Mouse (Mus musculus): ENCODE measurements around the gene Mpv17l. TPM values are rescaled to one million over a fixed set of nuclear protein-coding genes. Genes with fewer than 3 reads are reported as not detected.

The Mpv17l gene
- total and polyA plus RNA-seq, 3 experiments = 1.1 to 1.6 (median 1.4) TPM

DNA sequence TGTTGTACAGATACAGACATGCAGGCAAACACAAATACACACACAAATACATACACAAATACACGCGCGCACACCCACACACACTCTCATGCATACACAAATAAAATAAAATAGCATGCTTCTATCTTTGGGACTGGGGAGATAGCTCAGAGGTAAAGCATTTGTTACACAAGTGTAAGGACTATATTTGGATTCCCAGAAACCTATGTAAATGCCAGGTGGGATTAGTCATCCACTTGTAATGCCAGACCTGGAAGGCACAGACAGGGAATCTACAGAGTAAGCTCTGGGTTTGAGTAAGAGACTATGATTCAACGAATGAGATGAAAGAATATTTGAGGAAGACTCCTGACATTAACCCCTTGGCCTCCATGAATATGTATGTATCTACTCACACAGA lies 27.5 kb upstream of the Mpv17l start:
- DNase-seq = no peak
- TF ChIP-seq POLR2A (IDR thresholded peaks at IDR 0.05; ENCODE audit: insufficient read depth, low read depth, low read length) (no peak), EP300 (IDR thresholded peaks at IDR 0.05; ENCODE audit: insufficient read depth, low read depth, low read length) (no peak), CTCF (IDR thresholded peaks at IDR 0.05) (no peak)
- Histone ChIP-seq H3K9ac (ENCODE audit: low read depth, low read length) (no peak overlapping the region), H3K27ac (no peak overlapping the region), H3K4me3 (no peak overlapping the region), H3K27me3 (ENCODE audit: control insufficient read depth, insufficient read depth, low read length) (no peaks in the 10 kb centered on the region), H3K79me2 (replicated peaks; ENCODE audit: control insufficient read depth, insufficient read depth, low read length) (no peaks in the 10 kb centered on the region), H3K4me1 (ENCODE audit: control insufficient read depth, insufficient read depth, low read length) (no peaks in the 10 kb centered on the region), H3K36me3 (ENCODE audit: control insufficient read depth, insufficient read depth, low read length) (peaks cover 11% of the 10 kb centered on the region)
- intact Hi-C loops (cut with DNase I) = no loop called here
- 61% methylated on average over 4 of the region's 4 CpGs for WGBS

DNA sequence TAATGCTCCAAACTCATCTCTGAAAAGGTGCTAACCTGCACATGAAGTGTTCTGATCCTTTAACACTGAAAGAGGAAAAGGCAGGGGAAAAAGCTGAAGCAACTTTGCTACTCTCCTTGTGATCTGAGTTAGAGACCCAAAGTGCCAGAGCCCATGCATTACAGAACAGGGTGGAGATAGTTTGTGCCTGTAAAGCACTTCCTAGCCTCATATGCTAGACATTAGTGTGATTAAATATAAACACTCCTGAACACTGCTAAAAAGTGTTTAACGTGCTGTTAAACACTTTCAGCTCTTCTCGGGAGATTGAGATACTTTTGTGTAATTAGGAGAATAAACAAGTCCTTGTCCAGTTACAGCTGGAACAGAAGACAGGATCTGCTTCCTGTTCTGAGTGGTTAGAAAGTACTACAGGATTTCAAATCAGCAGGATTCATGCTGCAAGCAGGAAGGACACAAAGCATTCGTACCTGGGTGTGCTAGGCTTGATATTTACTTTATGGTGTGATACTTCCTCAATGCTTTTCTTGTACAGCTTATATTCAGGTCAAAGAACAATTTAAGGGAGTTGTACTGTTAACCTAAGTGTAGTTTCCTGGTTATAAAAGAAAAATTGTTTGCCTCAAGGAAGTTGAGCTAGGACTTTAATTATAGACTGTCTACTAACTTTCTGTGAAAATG lies 19.7 kb upstream of the Mpv17l start:
- Histone ChIP-seq H3K4me1 (ENCODE audit: control insufficient read depth, insufficient read depth, low read length) (no peaks in the 10 kb centered on the region), H3K36me3 (ENCODE audit: control insufficient read depth, insufficient read depth, low read length) (peaks cover 3% of the 10 kb centered on the region; the same call in 1 of the 2 replicates), H3K27ac (no peak overlapping the region), H3K79me2 (replicated peaks; ENCODE audit: control insufficient read depth, insufficient read depth, low read length) (no peaks in the 10 kb centered on the region), H3K9ac (ENCODE audit: low read depth, low read length) (no peak overlapping the region), H3K4me3 (no peak overlapping the region), H3K27me3 (ENCODE audit: control insufficient read depth, insufficient read depth, low read length) (no peaks in the 10 kb centered on the region)
- intact Hi-C loops (cut with DNase I) = no loop called here
- no peak for DNase-seq
- no peak for TF ChIP-seq CTCF (IDR thresholded peaks at IDR 0.05)
- no peak for TF ChIP-seq POLR2A (IDR thresholded peaks at IDR 0.05; ENCODE audit: insufficient read depth, low read depth, low read length)
- no peak for TF ChIP-seq EP300 (IDR thresholded peaks at IDR 0.05; ENCODE audit: insufficient read depth, low read depth, low read length)
- 35% methylated on average over 3 of the region's 3 CpGs for WGBS

DNA sequence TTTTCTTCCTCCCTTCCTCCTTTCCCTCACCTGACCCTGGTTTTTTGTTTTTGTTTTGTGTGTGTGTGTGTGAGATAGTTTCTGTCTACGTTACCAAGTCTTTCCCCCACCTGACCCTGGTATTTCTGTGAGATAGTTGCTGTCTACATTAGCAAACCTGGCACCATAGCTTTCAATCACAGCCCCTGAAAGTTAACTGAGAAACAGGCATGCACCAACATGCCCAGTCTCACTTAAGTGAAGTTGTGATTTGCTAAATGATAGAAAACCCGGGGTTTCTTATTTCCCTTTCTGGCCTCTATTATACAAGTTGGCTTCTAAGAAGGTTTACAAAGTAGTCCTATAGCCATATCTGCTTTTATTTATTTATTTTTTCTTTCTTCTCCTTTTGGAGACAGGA lies 12.5 kb upstream of the Mpv17l start:
- no peak for DNase-seq
- H3K4me3 ChIP-seq = no peak overlapping the region
- no peaks in the 10 kb centered on the region for H3K27me3 ChIP-seq (ENCODE audit: control insufficient read depth, insufficient read depth, low read length)
- WGBS = 88% methylated on average over 2 of the region's 2 CpGs
- no peak for TF ChIP-seq POLR2A (IDR thresholded peaks at IDR 0.05; ENCODE audit: insufficient read depth, low read depth, low read length)
- peaks cover 4% of the 10 kb centered on the region; the same call in 1 of the 2 replicates for H3K79me2 ChIP-seq (replicated peaks; ENCODE audit: control insufficient read depth, insufficient read depth, low read length)
- H3K27ac ChIP-seq = no peak overlapping the region
- no peak overlapping the region for H3K9ac ChIP-seq (ENCODE audit: low read depth, low read length)
- H3K4me1 ChIP-seq (ENCODE audit: control insufficient read depth, insufficient read depth, low read length) = no peaks in the 10 kb centered on the region
- intact Hi-C loops (cut with DNase I) = no loop called here
- H3K36me3 ChIP-seq (ENCODE audit: control insufficient read depth, insufficient read depth, low read length) = no peaks in the 10 kb centered on the region

DNA sequence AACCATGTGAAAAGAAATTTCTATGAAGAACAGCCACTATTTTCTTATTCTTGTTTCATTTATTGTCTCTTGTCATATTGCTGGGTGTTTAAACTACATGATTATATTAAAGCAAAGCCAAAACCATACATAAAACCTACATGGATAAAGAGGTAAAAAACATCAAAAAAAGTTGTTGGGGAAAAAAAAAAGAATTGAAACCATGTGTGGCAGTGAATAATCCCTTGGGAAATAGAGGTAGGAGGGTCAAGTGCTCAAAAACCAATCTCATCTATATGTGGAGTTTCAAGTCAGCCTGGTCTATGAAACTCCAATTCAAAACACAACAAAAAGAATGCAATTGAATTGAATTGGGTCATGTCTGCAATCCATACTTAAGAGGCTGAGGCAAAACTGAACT lies 10.1 kb upstream of the Mpv17l start:
- Histone ChIP-seq H3K9ac (ENCODE audit: low read depth, low read length) (no peak overlapping the region), H3K79me2 (replicated peaks; ENCODE audit: control insufficient read depth, insufficient read depth, low read length) (peaks cover 8% of the 10 kb centered on the region; the same call in 1 of the 2 replicates), H3K4me3 (no peak overlapping the region), H3K27ac (no peak overlapping the region), H3K27me3 (ENCODE audit: control insufficient read depth, insufficient read depth, low read length) (no peaks in the 10 kb centered on the region), H3K36me3 (ENCODE audit: control insufficient read depth, insufficient read depth, low read length) (no peaks in the 10 kb centered on the region), H3K4me1 (ENCODE audit: control insufficient read depth, insufficient read depth, low read length) (no peaks in the 10 kb centered on the region)
- no peak for TF ChIP-seq CTCF (IDR thresholded peaks at IDR 0.05)
- no peak for TF ChIP-seq EP300 (IDR thresholded peaks at IDR 0.05; ENCODE audit: insufficient read depth, low read depth, low read length)
- TF ChIP-seq POLR2A (IDR thresholded peaks at IDR 0.05; ENCODE audit: insufficient read depth, low read depth, low read length) = no peak
- intact Hi-C loops (cut with DNase I) = no loop called here
- DNase-seq = no peak

DNA sequence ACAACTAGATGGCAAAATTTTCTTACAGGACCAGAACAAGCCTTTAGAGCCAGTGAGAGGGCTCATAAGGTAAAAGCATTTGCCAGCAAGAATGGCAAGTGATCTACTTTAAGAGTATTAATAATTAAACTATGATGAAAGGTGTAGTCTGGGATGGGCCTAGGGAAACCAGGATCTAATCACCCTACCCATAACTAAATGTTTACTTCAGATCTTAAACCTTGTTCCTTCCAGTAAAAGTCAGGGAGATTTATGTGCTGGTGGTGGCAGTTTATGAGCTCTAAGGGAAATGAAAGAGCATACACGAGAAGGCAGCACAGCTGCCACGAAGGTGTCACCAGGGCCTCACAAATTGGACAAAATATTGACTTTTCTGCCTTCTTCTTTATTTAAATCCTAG lies 8.9 kb upstream of the Mpv17l start:
- 78% methylated on average over 2 of the region's 2 CpGs for WGBS

DNA sequence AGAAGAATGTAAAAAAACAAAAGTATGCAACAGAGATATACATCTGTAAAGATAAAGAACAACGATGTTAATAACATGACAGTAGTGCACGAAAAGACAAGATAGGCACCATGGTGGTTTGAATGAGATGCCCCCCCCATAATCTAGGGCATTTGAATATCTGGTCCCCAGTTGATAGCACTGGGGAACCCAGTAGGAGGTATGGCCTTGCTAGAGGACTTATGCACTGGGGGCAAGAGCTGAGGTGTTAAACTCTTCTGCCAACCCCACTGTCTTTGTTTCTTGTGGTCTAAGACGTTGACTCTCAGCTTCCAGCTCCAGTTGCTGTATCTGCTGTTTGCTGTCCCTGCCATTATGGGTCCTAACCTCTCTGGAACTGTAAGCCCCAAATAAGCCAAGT lies 7.2 kb upstream of the Mpv17l start:
- Histone ChIP-seq H3K9ac (ENCODE audit: low read depth, low read length) (no peak overlapping the region), H3K27ac (no peak overlapping the region), H3K36me3 (ENCODE audit: control insufficient read depth, insufficient read depth, low read length) (no peaks in the 10 kb centered on the region), H3K4me1 (ENCODE audit: control insufficient read depth, insufficient read depth, low read length) (no peaks in the 10 kb centered on the region; the same call in 1 of the 2 replicates), H3K4me3 (no peak overlapping the region), H3K27me3 (ENCODE audit: control insufficient read depth, insufficient read depth, low read length) (no peaks in the 10 kb centered on the region), H3K79me2 (replicated peaks; ENCODE audit: control insufficient read depth, insufficient read depth, low read length) (peaks cover 11% of the 10 kb centered on the region; the same call in 1 of the 2 replicates)
- no peak for DNase-seq
- TF ChIP-seq POLR2A (IDR thresholded peaks at IDR 0.05; ENCODE audit: insufficient read depth, low read depth, low read length) (no peak), CTCF (IDR thresholded peaks at IDR 0.05) (no peak), EP300 (IDR thresholded peaks at IDR 0.05; ENCODE audit: insufficient read depth, low read depth, low read length) (no peak)
- WGBS = 87% methylated on average over 3 of the region's 3 CpGs
- intact Hi-C loops (cut with DNase I) = no loop called here

More for the DNA sequence above, 8.9 kb upstream of the Mpv17l start:
- DNase-seq = no peak
- no peak overlapping the region for H3K27ac ChIP-seq
- peaks cover 11% of the 10 kb centered on the region; the same call in 1 of the 2 replicates for H3K79me2 ChIP-seq (replicated peaks; ENCODE audit: control insufficient read depth, insufficient read depth, low read length)
- H3K27me3 ChIP-seq (ENCODE audit: control insufficient read depth, insufficient read depth, low read length) = no peaks in the 10 kb centered on the region
- intact Hi-C loops (cut with DNase I) = no loop called here
- no peaks in the 10 kb centered on the region; the same call in 1 of the 2 replicates for H3K4me1 ChIP-seq (ENCODE audit: control insufficient read depth, insufficient read depth, low read length)
- H3K9ac ChIP-seq (ENCODE audit: low read depth, low read length) = no peak overlapping the region
- no peak overlapping the region for H3K4me3 ChIP-seq
- no peaks in the 10 kb centered on the region for H3K36me3 ChIP-seq (ENCODE audit: control insufficient read depth, insufficient read depth, low read length)
- TF ChIP-seq POLR2A (IDR thresholded peaks at IDR 0.05; ENCODE audit: insufficient read depth, low read depth, low read length) (no peak), EP300 (IDR thresholded peaks at IDR 0.05; ENCODE audit: insufficient read depth, low read depth, low read length) (no peak), CTCF (IDR thresholded peaks at IDR 0.05) (no peak)
